Mouse (Mus musculus): Measurements from ENCODE around the gene Retsat. TPM values are rescaled to one million over a fixed set of nuclear protein-coding genes. Genes with fewer than 3 reads are reported as not detected.

The Retsat gene
- polyA plus RNA-seq, 1 experiment from 2014 or later, result 54.1 TPM

DNA sequence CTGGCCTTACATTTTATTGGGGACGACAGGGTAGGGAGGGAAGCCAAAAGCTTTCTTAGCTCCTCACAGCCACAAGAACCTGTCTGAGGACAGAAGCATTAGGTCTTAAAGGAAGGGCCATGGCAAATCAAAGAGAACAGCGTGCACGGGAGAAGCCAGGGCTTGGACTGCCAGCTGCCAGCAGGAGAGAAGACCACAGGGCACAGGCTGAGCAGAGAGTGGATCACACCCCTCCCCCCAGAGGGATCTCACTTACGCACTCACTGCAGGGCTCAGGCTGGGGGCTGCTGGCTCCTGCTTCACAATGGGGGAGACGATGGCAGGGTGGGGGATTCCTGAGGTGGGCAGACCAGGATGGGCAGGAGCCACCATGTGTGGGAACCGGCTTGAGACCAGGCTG lies 33.4 kb downstream of the Retsat start:
- H3K9me3 ChIP-seq (ENCODE audit: control insufficient read depth, low read length), result no peaks in the 10 kb centered on the region
- H3K4me3 ChIP-seq (ENCODE audit: low read depth, low read length), result no peak overlapping the region
- no peak overlapping the region for H3K4me2 ChIP-seq (replicated peaks; ENCODE audit: low read depth)
- WGBS, result 79% methylated on average over 6 of the region's 6 CpGs
- peaks cover 4% of the 10 kb centered on the region; the same call in 1 of the 2 replicates for H3K36me3 ChIP-seq (ENCODE audit: control insufficient read depth, insufficient read depth, low read length)
- no peaks in the 10 kb centered on the region; the same call in none of the 2 replicates for H3K4me1 ChIP-seq (replicated peaks; ENCODE audit: control insufficient read depth, insufficient read depth)
- no peaks in the 10 kb centered on the region for H3K27me3 ChIP-seq (ENCODE audit: control insufficient read depth, insufficient read depth, low read length)
- no peak for DNase-seq (ENCODE audit: low spot score)
- H3K9ac ChIP-seq (ENCODE audit: low read length), result no peak overlapping the region
- no peak for TF ChIP-seq EP300 (optimal IDR thresholded peaks at IDR 0.05)
- no peak for TF ChIP-seq CTCF (IDR thresholded peaks at IDR 0.05; ENCODE audit: low read depth)
- no peak for ATAC-seq (ENCODE audit: low FRiP score, low TSS enrichment)
- no peak overlapping the region for H3K27ac ChIP-seq (replicated peaks)

DNA sequence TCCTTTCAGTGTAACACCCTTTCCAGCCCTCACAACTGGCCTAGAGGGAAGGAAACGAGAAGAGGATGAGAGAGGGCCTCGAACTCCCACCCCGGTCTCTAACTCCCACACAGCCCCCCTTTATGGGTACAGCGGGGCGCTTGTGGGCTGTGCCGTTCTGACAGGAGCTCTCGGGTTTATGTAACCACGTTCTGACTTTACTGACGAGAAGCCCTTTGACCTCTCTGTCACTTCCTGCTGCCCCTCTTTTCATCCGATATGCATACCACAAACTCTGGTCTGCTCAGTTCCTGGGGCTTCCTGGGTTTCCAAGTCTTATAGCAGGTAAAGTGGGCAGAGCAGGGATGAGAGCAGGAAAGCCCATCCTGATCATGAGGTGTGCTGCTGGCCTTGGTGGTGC lies 36.0 kb downstream of the Retsat start:
- H3K9me3 ChIP-seq (ENCODE audit: control insufficient read depth, low read length), result no peaks in the 10 kb centered on the region
- H3K36me3 ChIP-seq (ENCODE audit: control insufficient read depth, insufficient read depth, low read length), result no peaks in the 10 kb centered on the region; the same call in 1 of the 2 replicates
- no peak overlapping the region for H3K9ac ChIP-seq (ENCODE audit: low read length)
- no peak for ATAC-seq (ENCODE audit: low FRiP score, low TSS enrichment)
- DNase-seq (ENCODE audit: low spot score), result no peak
- H3K4me1 ChIP-seq (replicated peaks; ENCODE audit: control insufficient read depth, insufficient read depth), result no peaks in the 10 kb centered on the region; the same call in none of the 2 replicates
- H3K4me2 ChIP-seq (replicated peaks; ENCODE audit: low read depth), result no peak overlapping the region
- no peak overlapping the region for H3K4me3 ChIP-seq (ENCODE audit: low read depth, low read length)
- WGBS, result 72% methylated on average over 10 of the region's 10 CpGs
- no peak overlapping the region for H3K27ac ChIP-seq (replicated peaks)
- H3K27me3 ChIP-seq (ENCODE audit: control insufficient read depth, insufficient read depth, low read length), result no peaks in the 10 kb centered on the region
- TF ChIP-seq CTCF (IDR thresholded peaks at IDR 0.05; ENCODE audit: low read depth) (no peak), EP300 (optimal IDR thresholded peaks at IDR 0.05) (no peak)

DNA sequence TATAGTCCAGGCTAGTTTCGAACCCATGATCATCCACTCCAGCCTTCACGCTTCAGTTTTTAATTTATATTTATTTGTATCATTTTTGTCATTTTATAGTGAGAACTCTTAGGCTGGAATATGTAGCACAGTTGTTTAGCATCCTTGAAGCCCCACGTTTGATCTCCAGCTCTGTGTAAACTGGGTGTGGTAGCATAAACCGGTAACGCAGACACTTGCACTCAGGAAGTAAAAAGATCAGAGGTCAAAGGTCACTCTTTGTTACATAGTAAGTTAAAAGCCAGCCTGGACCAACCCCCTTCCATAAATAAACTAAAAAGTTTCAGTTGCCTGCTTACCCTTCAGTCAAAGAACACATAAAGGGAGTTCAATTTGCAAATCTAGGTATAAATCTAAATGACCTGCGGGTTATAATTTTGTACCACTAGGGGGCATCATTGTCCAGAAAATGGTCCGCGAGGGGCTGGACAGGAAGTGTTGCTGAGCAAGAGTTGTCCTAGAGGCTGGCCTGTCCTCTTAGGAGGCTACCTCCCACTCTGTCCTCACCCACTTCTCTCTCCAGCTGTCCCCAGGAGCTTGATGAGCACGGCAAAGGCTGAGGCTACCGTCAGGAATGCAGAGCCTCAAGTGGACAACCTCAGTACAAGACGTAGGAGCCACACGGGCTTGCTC lies 37.6 kb downstream of the Retsat start:
- no peaks in the 10 kb centered on the region; the same call in none of the 2 replicates for H3K4me1 ChIP-seq (replicated peaks; ENCODE audit: control insufficient read depth, insufficient read depth)
- no peaks in the 10 kb centered on the region; the same call in 1 of the 2 replicates for H3K36me3 ChIP-seq (ENCODE audit: control insufficient read depth, insufficient read depth, low read length)
- peak overlapping the region; percentile 35; the same call in 1 of the 2 replicates for H3K27ac ChIP-seq (replicated peaks)
- H3K4me3 ChIP-seq (ENCODE audit: low read depth, low read length), result no peak overlapping the region
- H3K27me3 ChIP-seq (ENCODE audit: control insufficient read depth, insufficient read depth, low read length), result no peaks in the 10 kb centered on the region
- ATAC-seq (ENCODE audit: low FRiP score, low TSS enrichment), result peak; percentile 76
- H3K4me2 ChIP-seq (replicated peaks; ENCODE audit: low read depth), result no peak overlapping the region
- H3K9ac ChIP-seq (ENCODE audit: low read length), result 0 out of 2 replicates have a peak overlapping the region, but pooled peaks have one; percentile 35
- H3K9me3 ChIP-seq (ENCODE audit: control insufficient read depth, low read length), result no peaks in the 10 kb centered on the region
- DNase-seq (ENCODE audit: low spot score), result peak; percentile 65
- WGBS, result 34% methylated on average over 12 of the region's 12 CpGs
- peak; percentile 81 for TF ChIP-seq CTCF (IDR thresholded peaks at IDR 0.05; ENCODE audit: low read depth)
- TF ChIP-seq EP300 (optimal IDR thresholded peaks at IDR 0.05), result no peak

DNA sequence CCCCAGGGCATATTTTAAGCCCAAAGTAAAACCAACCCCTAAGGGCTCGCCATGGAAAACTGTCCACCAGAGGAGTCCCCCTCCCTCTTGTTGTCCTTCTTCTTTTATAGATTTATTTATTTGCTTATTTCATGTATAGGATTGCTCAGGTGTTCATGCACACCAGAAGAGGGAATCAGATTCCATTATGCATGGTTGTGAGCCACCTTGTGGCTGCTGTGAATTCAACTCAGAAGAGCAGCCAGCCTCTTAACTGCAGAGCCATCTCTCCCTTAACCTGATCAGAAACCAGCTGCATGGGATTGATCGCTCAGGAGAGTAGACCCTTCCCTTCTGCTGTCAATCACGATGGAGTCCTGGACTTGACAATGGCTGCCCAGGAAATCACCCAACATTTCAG lies 38.7 kb downstream of the Retsat start:
- no peak overlapping the region for H3K9ac ChIP-seq (ENCODE audit: low read length)
- no peaks in the 10 kb centered on the region for H3K9me3 ChIP-seq (ENCODE audit: control insufficient read depth, low read length)
- ATAC-seq (ENCODE audit: low FRiP score, low TSS enrichment), result no peak
- H3K27ac ChIP-seq (replicated peaks), result no peak overlapping the region
- TF ChIP-seq EP300 (optimal IDR thresholded peaks at IDR 0.05) (no peak), CTCF (IDR thresholded peaks at IDR 0.05; ENCODE audit: low read depth) (peak; percentile 65)
- H3K4me3 ChIP-seq (ENCODE audit: low read depth, low read length), result no peak overlapping the region
- no peaks in the 10 kb centered on the region; the same call in none of the 2 replicates for H3K4me1 ChIP-seq (replicated peaks; ENCODE audit: control insufficient read depth, insufficient read depth)
- no peaks in the 10 kb centered on the region for H3K36me3 ChIP-seq (ENCODE audit: control insufficient read depth, insufficient read depth, low read length)
- H3K4me2 ChIP-seq (replicated peaks; ENCODE audit: low read depth), result no peak overlapping the region
- H3K27me3 ChIP-seq (ENCODE audit: control insufficient read depth, insufficient read depth, low read length), result no peaks in the 10 kb centered on the region
- no peak for DNase-seq (ENCODE audit: low spot score)
- 82% methylated on average over 3 of the region's 3 CpGs for WGBS

DNA sequence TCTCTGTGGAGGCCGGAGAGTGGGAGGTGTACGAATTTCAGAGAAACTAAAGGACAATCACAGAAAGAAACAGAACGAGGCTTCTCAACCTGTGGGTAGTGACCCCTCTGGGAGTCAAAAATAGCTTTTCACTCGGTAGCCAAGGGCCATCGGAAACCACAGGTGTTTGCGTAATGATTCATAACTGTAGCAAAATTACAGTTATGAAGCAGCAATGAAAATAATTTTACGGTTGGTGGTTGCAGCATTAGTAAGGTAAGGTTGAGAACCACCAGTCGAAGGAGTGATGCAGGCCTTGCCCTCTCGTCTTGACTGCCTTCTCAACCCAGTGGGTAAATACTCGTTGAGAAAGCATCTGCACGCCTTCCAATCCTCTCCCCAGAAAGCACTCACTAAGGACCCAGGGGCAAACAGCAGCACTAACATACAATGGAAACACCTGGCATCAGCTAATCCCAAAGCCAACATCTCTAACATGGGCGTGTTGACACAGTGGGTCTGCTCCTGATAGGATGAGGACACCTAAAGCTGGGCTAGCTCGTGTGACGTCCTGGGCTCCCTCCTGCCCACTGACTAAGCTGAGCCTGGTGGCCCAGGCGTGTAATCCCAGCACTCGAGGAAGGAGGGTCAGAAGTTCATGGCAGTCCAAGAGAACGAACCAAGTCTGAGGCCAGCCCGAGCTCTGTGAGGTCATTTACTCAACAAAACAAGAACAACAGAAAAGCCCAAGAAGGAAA lies 43.1 kb downstream of the Retsat start:
- H3K36me3 ChIP-seq (ENCODE audit: control insufficient read depth, insufficient read depth, low read length), result no peaks in the 10 kb centered on the region
- ATAC-seq (ENCODE audit: low FRiP score, low TSS enrichment) (peak; percentile 97), DNase-seq (ENCODE audit: low spot score) (peak; percentile 79)
- no peak overlapping the region for H3K4me3 ChIP-seq (ENCODE audit: low read depth, low read length)
- H3K27ac ChIP-seq (replicated peaks), result peak overlapping the region; percentile 50
- H3K9me3 ChIP-seq (ENCODE audit: control insufficient read depth, low read length), result no peaks in the 10 kb centered on the region
- no peak for TF ChIP-seq EP300 (optimal IDR thresholded peaks at IDR 0.05)
- no peak for TF ChIP-seq CTCF (IDR thresholded peaks at IDR 0.05; ENCODE audit: low read depth)
- H3K4me1 ChIP-seq (replicated peaks; ENCODE audit: control insufficient read depth, insufficient read depth), result no peaks in the 10 kb centered on the region; the same call in 1 of the 2 replicates
- H3K4me2 ChIP-seq (replicated peaks; ENCODE audit: low read depth), result no peak overlapping the region
- H3K27me3 ChIP-seq (ENCODE audit: control insufficient read depth, insufficient read depth, low read length), result no peaks in the 10 kb centered on the region
- 55% methylated on average over 18 of the region's 18 CpGs for WGBS
- H3K9ac ChIP-seq (ENCODE audit: low read length), result no peak overlapping the region

DNA sequence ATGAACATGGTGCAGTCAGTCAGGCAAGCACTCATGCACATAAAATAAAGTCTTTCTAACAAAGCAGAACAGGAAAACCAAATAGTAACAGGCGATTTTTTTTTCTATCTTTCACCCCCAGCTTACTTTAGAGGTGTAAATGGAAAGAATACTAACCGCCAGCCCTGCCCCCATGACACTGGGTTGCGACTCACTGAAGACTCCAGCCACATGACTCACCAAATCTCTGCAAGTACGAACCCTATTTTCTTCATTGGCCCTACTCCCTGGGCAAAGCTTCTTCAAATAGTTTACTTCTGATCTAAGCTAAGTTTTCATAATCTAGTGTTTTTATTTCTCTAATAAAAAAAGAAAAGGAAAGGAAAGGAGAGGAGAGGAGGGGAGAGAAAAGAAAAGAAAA lies 46.3 kb downstream of the Retsat start:
- DNase-seq (ENCODE audit: low spot score) (no peak), ATAC-seq (ENCODE audit: low FRiP score, low TSS enrichment) (no peak)
- no peak overlapping the region for H3K4me3 ChIP-seq (ENCODE audit: low read depth, low read length)
- H3K27ac ChIP-seq (replicated peaks), result no peak overlapping the region
- H3K4me2 ChIP-seq (replicated peaks; ENCODE audit: low read depth), result no peak overlapping the region
- H3K9ac ChIP-seq (ENCODE audit: low read length), result no peak overlapping the region
- TF ChIP-seq CTCF (IDR thresholded peaks at IDR 0.05; ENCODE audit: low read depth) (no peak), EP300 (optimal IDR thresholded peaks at IDR 0.05) (no peak)
- H3K36me3 ChIP-seq (ENCODE audit: control insufficient read depth, insufficient read depth, low read length), result no peaks in the 10 kb centered on the region
- no peaks in the 10 kb centered on the region for H3K27me3 ChIP-seq (ENCODE audit: control insufficient read depth, insufficient read depth, low read length)
- H3K9me3 ChIP-seq (ENCODE audit: control insufficient read depth, low read length), result no peaks in the 10 kb centered on the region
- WGBS, result 45% methylated on average over 4 of the region's 4 CpGs
- H3K4me1 ChIP-seq (replicated peaks; ENCODE audit: control insufficient read depth, insufficient read depth), result no peaks in the 10 kb centered on the region

Data from stomach, postnatal 0 days (tissue).